19 mouse cellular contexts compared by ENCODE assay signal in the genomic region with DNA sequence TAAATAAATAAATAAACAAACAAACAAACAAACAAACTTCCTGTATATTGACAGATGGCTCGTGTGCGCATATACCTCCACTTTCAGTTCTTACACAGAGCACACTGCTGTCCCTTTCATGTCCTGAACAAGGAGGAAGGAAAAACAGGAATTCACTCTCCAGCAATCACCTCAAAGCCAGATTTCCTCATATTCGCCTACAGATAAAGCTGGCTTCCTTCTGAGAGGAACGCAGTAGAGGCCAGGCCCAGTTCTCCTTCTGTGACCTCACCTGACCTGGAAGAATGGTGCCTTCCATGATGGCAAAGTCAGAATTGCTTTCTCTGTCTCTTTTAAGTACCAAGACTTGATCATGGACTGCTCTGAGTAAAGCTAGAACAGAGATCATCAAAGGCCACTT.
"Had no signal": no experiment of that assay in that cellular context is flagged by ENCODE, and none has a peak within 500 bp of the region (broad histone marks: within the 10 kb centered on the region; RNA-seq: fewer than 3 reads in every experiment).

No protein-coding gene starts in this region.

- H3K9me3 ChIP-seq: kidney, embryonic 15.5 days; limb, embryonic 15.5 days; liver, embryonic 13.5 days; neural tube, embryonic 12.5 days; neural tube, embryonic 15.5 days; stomach, embryonic 15.5 days had no signal

- H3K9ac ChIP-seq: kidney, embryonic 15.5 days; limb, embryonic 12.5 days; limb, embryonic 15.5 days; liver, embryonic 13.5 days; lung, embryonic 14.5 days; neural tube, embryonic 12.5 days; neural tube, embryonic 15.5 days; stomach, embryonic 15.5 days had no signal

- DNase-seq: kidney, adult 8-10 months; kidney, postnatal 14 days; kidney, postnatal 4 days; left cerebral cortex, postnatal 4 days; liver, embryonic 13.5 days; lung, embryonic 14.5 days; midbrain, embryonic 14.5 days; right cerebral cortex, adult 18-20 months; right cerebral cortex, postnatal 14 days; right cerebral cortex, postnatal 4 days; thymus, postnatal 25 days had no signal

- H3K4me1 ChIP-seq: kidney, embryonic 15.5 days; limb, embryonic 12.5 days; limb, embryonic 15.5 days; liver, embryonic 13.5 days; neural tube, embryonic 12.5 days; neural tube, embryonic 15.5 days; stomach, embryonic 15.5 days had no signal

- H3K27me3 ChIP-seq: kidney, embryonic 15.5 days; limb, embryonic 12.5 days; limb, embryonic 15.5 days; liver, embryonic 13.5 days; neural tube, embryonic 12.5 days; neural tube, embryonic 15.5 days; stomach, embryonic 15.5 days had no signal

- H3K27ac ChIP-seq: kidney, embryonic 15.5 days; limb, embryonic 12.5 days; limb, embryonic 15.5 days; liver, embryonic 13.5 days; neural tube, embryonic 12.5 days; neural tube, embryonic 15.5 days; stomach, embryonic 15.5 days had no signal

- H3K36me3 ChIP-seq: kidney, embryonic 15.5 days; limb, embryonic 12.5 days; limb, embryonic 15.5 days; liver, embryonic 13.5 days; neural tube, embryonic 12.5 days; neural tube, embryonic 15.5 days; stomach, embryonic 15.5 days had no signal

- H3K4me3 ChIP-seq: kidney, embryonic 15.5 days; limb, embryonic 12.5 days; limb, embryonic 15.5 days; liver, embryonic 13.5 days; neural tube, embryonic 12.5 days; neural tube, embryonic 15.5 days; stomach, embryonic 15.5 days had no signal

- ATAC-seq: lung, postnatal 0 days had no signal

- H3K4me2 ChIP-seq: kidney, embryonic 15.5 days; limb, embryonic 12.5 days; limb, embryonic 15.5 days; liver, embryonic 13.5 days; lung, embryonic 14.5 days; midbrain, embryonic 11.5 days; neural tube, embryonic 12.5 days; neural tube, embryonic 15.5 days; stomach, embryonic 15.5 days had no signal
